Mouse (Mus musculus) left cerebral cortex, adult 8-10 months (tissue): ENCODE measurements around the gene Gm13695. TPM values are rescaled to one million over a fixed set of nuclear protein-coding genes. Genes with fewer than 3 reads are reported as not detected.
"Not testable (repeated sequence)": the region's sequence is repeated elsewhere in the genome, so short reads cannot be mapped to it uniquely, and the experiment has no call there.

Source experiments
- DNase-seq, 2 experiments: peaks; one replicate each; pipeline ENCODE4 v3.0.0; 2022; ENCODE audit warnings: low spot score in 2 of 2
- total RNA-seq, 4 experiments: library from RNA; stranded (reverse); gene quantifications; 2 replicates each; pipeline ENCODE4 v1.2.4; 2022

Gene Gm13695
- 1 to 10 TPM in 1 of 4 experiments, not detected in 3; 1.4 TPM for total RNA-seq

DNA sequence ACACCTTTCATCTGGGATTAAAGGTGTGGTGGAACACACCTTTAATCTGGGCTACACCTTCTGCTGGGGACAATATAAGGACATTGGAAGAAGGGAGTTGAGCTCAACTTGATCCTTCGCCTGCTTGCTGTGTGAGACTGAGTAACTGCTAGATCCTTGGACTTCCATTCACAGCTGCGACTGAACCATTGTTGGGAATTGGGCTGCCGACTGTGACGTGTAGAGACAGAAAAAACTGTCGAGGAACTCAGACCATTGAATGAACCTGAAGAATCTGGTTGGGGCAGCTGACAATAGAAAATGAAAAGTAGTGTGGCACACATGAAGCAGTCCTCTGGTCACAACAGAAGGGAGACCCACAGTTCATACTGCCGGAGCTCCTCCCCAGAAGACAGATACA is at the start of gene Gm13695:
Gene Gm13695 (plus strand): TSS at position 301 of the 400 bp plus-strand sequence.
- DNase-seq, result not testable (repeated sequence)

DNA sequence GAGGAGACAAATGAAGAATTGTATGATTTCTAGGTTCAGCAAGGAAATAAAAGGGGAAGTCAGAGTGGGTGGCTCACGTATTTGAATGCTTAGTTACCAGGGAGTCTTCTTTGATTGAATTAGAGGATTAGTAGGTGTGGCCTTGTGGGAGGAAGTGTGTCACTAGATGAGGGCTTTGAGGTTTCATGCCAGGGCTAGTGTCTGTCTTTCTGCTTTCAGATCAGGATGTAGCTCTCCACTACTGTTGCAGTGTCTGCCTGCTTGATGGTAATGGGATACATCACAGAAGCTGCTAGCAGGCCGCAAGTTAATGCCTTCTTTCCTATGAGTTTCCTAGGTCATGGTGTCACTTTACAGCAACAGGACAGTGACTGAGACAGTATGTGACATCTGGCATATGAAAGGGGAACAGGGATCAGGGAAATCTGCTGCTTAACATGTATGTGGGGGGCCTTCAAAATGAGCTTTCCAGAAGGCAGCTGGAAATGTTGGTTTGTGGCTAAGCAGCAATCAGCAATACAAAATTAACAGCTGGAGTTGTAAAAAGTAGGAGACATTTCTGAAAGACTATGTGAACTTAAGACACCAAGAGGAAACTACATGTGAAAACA is 37.5 kb upstream of the Gm13695 start:
- no peak for DNase-seq

DNA sequence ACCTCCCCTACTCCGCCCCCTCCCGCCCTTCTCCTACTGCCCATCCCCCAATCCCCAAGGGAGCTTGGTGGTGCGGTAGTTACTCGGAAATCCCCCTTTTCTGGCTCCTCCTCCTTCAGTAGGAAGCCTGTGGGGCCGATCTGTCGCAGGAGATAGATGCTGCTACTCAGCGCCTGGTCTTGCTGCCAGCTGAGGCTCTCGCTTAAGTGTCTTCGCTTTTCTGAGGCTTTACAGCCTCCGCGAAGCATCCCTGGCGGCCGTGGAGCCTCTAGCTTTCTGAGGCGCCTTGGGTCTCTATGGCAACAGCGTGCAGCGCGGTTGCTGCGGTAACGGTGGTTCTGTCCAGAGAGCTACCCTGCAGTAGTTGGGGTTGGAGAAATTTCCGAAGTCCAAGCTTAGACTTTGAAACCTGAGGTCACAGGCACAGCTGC is 26.2 kb upstream of the Gm13695 start, which contains the start of gene Zswim2:
Gene Zswim2 (minus strand): TSS at position 298 of the 431 bp plus-strand sequence.
- peak; percentile 86 to 91 for DNase-seq

DNA sequence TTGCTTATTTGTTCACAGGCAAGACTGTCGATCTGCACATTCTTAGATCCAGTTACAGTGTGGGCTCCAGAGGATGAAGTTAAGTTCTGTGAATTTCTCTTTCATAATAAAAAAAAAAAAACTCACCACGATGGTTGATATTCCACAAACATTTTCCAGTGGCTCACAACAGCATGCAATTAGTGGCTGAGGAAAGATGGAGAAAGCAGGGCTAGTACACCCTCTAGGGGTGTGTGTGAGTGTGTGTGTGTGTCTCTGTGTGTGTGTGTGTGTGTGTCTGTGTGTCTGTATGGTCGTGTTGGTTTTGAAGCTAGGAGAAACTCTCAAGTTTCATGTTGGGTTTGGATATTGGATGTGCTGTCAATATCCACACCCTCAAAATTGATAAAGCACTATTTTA is 25.7 kb upstream of the Gm13695 start:
- DNase-seq, result no peak

DNA sequence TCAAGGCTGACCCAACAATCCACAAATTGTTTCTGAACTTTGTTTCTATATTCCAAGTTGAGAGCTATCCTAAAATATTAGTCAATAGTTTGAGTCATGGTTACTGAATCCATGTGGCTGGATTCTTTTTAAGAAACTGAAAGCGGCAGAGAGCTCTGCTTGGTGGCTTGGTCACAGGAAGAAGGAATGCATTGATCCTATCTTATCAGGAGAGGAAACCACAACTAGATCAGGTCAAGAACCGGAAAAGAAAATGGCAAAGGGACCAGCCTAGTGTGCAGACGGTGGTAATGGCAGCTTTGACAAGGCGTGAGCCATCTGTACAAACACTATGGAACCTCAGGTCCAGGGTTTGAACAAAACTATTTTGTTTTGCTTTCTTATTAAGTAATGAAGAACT is 25.3 kb upstream of the Gm13695 start:
- no peak for DNase-seq

DNA sequence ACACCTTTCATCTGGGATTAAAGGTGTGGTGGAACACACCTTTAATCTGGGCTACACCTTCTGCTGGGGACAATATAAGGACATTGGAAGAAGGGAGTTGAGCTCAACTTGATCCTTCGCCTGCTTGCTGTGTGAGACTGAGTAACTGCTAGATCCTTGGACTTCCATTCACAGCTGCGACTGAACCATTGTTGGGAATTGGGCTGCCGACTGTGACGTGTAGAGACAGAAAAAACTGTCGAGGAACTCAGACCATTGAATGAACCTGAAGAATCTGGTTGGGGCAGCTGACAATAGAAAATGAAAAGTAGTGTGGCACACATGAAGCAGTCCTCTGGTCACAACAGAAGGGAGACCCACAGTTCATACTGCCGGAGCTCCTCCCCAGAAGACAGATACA is 11.7 kb upstream of the Gm13695 start, which contains the start of gene Gm13698:
Gene Gm13698 (plus strand): TSS at position 301 of the 400 bp plus-strand sequence.
- DNase-seq, result not testable (repeated sequence)

DNA sequence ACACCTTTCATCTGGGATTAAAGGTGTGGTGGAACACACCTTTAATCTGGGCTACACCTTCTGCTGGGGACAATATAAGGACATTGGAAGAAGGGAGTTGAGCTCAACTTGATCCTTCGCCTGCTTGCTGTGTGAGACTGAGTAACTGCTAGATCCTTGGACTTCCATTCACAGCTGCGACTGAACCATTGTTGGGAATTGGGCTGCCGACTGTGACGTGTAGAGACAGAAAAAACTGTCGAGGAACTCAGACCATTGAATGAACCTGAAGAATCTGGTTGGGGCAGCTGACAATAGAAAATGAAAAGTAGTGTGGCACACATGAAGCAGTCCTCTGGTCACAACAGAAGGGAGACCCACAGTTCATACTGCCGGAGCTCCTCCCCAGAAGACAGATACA is 5.9 kb upstream of the Gm13695 start, which contains the start of gene Gm13693:
Gene Gm13693 (plus strand): TSS at position 301 of the 400 bp plus-strand sequence.
- DNase-seq, result not testable (repeated sequence)

DNA sequence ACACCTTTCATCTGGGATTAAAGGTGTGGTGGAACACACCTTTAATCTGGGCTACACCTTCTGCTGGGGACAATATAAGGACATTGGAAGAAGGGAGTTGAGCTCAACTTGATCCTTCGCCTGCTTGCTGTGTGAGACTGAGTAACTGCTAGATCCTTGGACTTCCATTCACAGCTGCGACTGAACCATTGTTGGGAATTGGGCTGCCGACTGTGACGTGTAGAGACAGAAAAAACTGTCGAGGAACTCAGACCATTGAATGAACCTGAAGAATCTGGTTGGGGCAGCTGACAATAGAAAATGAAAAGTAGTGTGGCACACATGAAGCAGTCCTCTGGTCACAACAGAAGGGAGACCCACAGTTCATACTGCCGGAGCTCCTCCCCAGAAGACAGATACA is 5.7 kb downstream of the Gm13695 start, which contains the start of gene Gm13696:
Gene Gm13696 (plus strand): TSS at position 301 of the 400 bp plus-strand sequence.
- DNase-seq, result not testable (repeated sequence)

DNA sequence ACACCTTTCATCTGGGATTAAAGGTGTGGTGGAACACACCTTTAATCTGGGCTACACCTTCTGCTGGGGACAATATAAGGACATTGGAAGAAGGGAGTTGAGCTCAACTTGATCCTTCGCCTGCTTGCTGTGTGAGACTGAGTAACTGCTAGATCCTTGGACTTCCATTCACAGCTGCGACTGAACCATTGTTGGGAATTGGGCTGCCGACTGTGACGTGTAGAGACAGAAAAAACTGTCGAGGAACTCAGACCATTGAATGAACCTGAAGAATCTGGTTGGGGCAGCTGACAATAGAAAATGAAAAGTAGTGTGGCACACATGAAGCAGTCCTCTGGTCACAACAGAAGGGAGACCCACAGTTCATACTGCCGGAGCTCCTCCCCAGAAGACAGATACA is 11.5 kb downstream of the Gm13695 start, which contains the start of gene Gm13694:
Gene Gm13694 (plus strand): TSS at position 301 of the 400 bp plus-strand sequence.
- DNase-seq, result not testable (repeated sequence)

DNA sequence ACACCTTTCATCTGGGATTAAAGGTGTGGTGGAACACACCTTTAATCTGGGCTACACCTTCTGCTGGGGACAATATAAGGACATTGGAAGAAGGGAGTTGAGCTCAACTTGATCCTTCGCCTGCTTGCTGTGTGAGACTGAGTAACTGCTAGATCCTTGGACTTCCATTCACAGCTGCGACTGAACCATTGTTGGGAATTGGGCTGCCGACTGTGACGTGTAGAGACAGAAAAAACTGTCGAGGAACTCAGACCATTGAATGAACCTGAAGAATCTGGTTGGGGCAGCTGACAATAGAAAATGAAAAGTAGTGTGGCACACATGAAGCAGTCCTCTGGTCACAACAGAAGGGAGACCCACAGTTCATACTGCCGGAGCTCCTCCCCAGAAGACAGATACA is 17.3 kb downstream of the Gm13695 start, which contains the start of gene Gm13697:
Gene Gm13697 (plus strand): TSS at position 301 of the 400 bp plus-strand sequence.
- not testable (repeated sequence) for DNase-seq

DNA sequence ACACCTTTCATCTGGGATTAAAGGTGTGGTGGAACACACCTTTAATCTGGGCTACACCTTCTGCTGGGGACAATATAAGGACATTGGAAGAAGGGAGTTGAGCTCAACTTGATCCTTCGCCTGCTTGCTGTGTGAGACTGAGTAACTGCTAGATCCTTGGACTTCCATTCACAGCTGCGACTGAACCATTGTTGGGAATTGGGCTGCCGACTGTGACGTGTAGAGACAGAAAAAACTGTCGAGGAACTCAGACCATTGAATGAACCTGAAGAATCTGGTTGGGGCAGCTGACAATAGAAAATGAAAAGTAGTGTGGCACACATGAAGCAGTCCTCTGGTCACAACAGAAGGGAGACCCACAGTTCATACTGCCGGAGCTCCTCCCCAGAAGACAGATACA is 23.1 kb downstream of the Gm13695 start, which contains the start of gene Gm13691:
Gene Gm13691 (plus strand): TSS at position 301 of the 400 bp plus-strand sequence.
- not testable (repeated sequence) for DNase-seq

DNA sequence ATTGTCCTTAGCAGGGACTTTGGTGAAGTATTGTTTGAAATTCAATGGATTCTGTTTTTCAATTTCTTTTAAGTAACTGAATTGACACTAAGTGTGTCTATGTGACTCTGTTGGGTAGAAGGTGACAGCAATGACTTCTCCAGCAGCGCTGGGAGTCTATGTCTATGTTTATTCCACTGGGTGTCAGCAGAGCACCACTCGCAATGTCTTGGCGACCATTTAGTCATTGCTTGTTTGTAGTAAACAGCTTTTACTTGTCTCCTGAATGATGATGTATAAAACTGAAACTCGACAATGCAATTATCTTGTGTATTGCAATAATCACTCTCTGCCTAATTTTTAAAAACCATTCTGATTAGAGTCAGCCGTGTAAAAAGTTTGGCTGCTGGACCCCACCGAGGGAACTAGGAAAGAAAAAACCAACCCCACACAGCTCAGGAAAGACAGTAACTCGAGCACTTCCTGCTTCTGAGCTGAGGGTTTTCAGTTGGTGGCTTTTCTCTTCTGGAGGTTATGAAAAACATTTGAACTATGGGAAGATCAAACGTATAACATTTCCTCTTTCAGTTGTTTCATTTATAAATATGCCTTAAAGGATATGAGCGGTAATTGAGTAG is 26.6 kb downstream of the Gm13695 start:
- DNase-seq, result not testable (repeated sequence)

DNA sequence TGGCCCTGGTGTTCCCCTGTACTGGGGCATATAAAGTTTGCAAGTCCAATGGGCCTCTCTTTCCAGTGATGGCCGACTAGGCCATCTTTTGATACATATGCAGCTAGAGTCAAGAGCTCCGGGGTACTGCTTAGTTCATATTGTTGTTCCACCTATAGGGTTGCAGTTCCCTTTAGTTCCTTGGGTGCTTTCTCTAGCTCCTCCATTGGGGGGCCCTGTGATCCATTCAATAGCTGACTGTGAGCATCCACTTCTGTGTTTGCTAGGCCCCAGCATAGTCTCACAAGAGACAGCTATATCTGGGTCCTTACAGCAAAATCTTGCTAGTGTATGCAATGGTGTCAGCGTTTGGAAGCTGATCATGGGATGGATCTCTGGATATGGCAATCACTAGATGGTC is 27.4 kb downstream of the Gm13695 start:
- not testable (repeated sequence) for DNase-seq

DNA sequence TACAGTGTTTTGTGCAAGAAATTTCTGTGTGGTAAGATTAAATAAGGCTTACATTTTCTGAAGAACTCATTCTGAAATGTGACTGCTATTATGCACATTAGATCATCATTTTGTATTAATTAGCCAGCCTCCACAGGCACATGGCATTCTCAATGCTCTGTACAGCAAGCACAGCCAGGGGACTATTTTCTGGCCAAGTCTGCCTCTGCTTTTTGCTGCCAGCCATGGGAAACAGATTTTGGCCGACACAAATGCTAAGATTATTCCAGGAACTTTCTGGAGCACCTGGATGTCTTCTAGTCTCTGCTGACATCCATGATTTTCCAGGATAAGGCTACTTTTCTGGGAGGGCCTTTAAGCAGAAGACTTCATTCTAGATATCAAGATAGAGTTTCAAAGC is 41.8 kb downstream of the Gm13695 start:
- DNase-seq, result no peak

DNA sequence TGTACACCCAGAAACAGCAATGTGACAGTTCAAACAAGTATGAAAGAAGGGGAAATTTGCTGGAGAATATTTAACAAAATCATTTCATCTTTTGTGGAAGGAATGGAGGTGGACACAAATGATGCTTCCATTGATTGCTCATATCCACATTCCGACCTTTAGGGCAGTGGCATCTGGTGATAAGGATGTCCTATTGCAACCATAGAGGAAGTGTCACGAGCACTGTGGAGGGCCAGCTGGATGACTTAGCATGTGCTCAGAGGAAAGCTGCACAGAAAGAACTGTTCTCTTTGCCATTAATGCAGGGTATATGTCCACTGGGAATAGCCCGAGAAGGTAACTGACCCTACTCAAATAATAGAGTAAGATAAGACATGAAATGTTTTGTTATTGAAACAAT is 42.7 kb downstream of the Gm13695 start:
- DNase-seq, result no peak

DNA sequence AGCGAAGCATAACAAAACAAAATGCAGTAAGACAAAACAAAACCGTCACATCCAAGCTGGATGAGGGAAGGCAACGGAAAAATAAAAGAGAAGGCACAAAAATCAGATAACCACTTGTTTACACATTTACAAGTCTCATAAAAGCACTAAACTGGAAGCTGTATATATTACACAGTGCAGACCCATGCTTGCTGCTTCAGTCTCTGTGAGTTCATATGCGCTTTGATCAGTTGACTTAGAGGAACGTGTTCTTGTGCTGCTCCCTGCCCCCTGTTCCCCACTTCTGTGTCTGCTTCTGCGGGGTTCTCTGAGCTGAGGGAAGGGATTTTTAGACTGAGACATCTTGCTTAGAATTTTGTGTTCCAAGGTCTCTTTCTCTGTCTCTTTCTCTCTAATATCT is 47.5 kb downstream of the Gm13695 start:
- DNase-seq, result no peak

DNA sequence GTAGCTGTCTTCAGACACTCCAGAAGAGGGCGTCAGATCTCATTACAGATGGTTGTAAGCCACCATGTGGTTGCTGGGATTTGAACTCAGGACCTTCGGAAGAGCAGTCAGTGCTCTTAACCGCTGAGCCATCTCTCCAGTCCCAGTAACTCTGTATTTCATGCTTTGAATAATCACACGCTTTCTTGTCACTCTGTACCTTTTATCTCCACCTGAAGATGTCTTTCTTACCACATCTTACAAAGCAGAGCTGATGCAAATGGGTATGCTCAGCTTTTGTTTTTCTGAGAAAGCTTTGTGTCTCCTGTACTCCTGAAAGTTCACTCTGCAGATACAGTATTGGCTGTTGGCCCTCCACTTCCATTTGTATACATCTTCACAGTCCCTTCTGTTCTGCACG is 49.2 kb downstream of the Gm13695 start:
- not testable (repeated sequence) for DNase-seq

DNA sequence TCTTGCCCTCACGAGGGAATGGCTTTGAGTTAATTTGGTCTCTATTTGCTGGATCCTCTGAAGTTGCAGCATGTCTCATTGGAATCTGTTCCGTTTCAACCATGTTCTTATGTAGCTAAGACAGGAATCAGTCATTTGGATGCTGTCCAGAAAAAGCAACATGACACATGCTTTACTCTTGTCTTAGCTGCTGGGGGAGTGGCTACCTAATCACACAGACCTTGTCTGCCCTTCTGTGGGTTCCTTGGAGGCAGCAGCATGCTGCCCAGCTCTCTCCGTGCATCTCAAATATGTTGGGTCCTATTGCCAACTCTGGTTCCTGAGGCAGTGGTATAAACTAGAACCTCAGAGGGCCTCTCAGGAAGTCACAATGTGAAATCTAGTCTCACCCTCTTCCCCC is 51.2 kb downstream of the Gm13695 start:
- DNase-seq, result no peak
